Mouse (Mus musculus) stomach, postnatal 0 days (tissue): ENCODE measurements around the gene Gm44596. TPM values are rescaled to one million over a fixed set of nuclear protein-coding genes. Genes with fewer than 3 reads are reported as not detected.

Experiments used
- ATAC-seq: fragments of 200-750 bp; cut with Nextera tagmentation; 2 replicates; pipeline ENCODE4 v1.8.0; 2017; ENCODE audit not compliant: low FRiP score, low TSS enrichment
- DNase-seq: peaks from one replicate; pipeline ENCODE4 v3.0.0-alpha.2; 2016; ENCODE audit warnings: low spot score
- H3K27ac ChIP-seq: fragments of 300-500 bp; sonication (generic); replicated peaks from 2 replicates; pipeline ENCODE4 v1.5.1; 2014; ENCODE audit warnings: mild to moderate bottlenecking, control low read depth
- H3K27me3 ChIP-seq: fragments of 300-500 bp; sonication (generic); 2 replicates; pipeline ENCODE4 v1.6.1; 2014; ENCODE audit warnings: low read length; ENCODE audit not compliant: control insufficient read depth, insufficient read depth
- H3K36me3 ChIP-seq: fragments of 300-500 bp; sonication (generic); 2 replicates; pipeline ENCODE4 v1.6.1; 2014; ENCODE audit warnings: low read length, mixed read lengths; ENCODE audit not compliant: control insufficient read depth, insufficient read depth
- H3K4me1 ChIP-seq: fragments of 300-500 bp; sonication (generic); replicated peaks from 2 replicates; pipeline ENCODE4 v1.6.1; 2014; ENCODE audit warnings: antibody characterized with exemption; ENCODE audit not compliant: control insufficient read depth, insufficient read depth
- H3K4me2 ChIP-seq: fragments of 300-500 bp; sonication (generic); replicated peaks from 2 replicates; pipeline ENCODE4 v1.6.1; 2014; ENCODE audit warnings: low read depth, mild to moderate bottlenecking, control low read depth, moderate library complexity
- H3K4me3 ChIP-seq: fragments of 300-500 bp; sonication (generic); 2 replicates; pipeline ENCODE4 v1.5.1; 2014; ENCODE audit warnings: low read depth, low read length, control low read depth
- H3K9ac ChIP-seq: fragments of 300-500 bp; sonication (generic); 2 replicates; pipeline ENCODE4 v1.6.1; 2014; ENCODE audit warnings: mild to moderate bottlenecking, low read length, control low read depth, mixed read lengths
- H3K9me3 ChIP-seq: fragments of 300-500 bp; sonication (generic); 2 replicates; pipeline ENCODE4 v1.6.1; 2016; ENCODE audit warnings: low read length; ENCODE audit not compliant: control insufficient read depth
- CTCF ChIP-seq: IDR thresholded peaks from 2 replicates; pipeline ENCODE4 v1.5.1; 2016; ENCODE audit warnings: antibody characterized with exemption, low read depth, mild to moderate bottlenecking, moderate library complexity
- EP300 ChIP-seq: optimal IDR thresholded peaks from 2 replicates; pipeline ENCODE3; 2016; ENCODE audit warnings: antibody characterized with exemption
- WGBS: fragments of 180-500 bp; shearing (Covaris S2); extraction: QIAGEN DNeasy Blood & Tissue Kit; methylation state at CpG from one replicate; pipeline ENCODE4 v1.1.7; 2014; 5-methylcytosine and 5-hydroxymethylcytosine counted together
- polyA plus RNA-seq: library from polyadenylated mRNA; unstranded; fragments of >200 nt; fragmentation: Nextera tagmentation; extraction: Ambion mirVana; gene quantifications from 2 replicates; pipeline ENCODE4 v1.2.1, GENCODE M21; 2015

Gm44596 gene
- polyA plus RNA-seq, 1 experiment from 2014 or later, result not detected

GRCm38 (mm10) chr6:128440238-128440637 lies 64.9 kb downstream of the Gm44596 start:
- H3K9me3 ChIP-seq, result no peaks in the 10 kb centered on the region
- 0 out of 2 replicates have a peak, but pooled peaks cover 3% of the 10 kb centered on the region for H3K4me1 ChIP-seq
- no peak for ATAC-seq
- H3K27ac ChIP-seq, result no peak overlapping the region
- no peak for DNase-seq
- H3K4me2 ChIP-seq, result no peak overlapping the region
- no peaks in the 10 kb centered on the region for H3K27me3 ChIP-seq
- H3K9ac ChIP-seq, result no peak overlapping the region
- WGBS, result 80% methylated on average over 2 of the region's 2 CpGs
- 0 out of 2 replicates have a peak, but pooled peaks cover 1% of the 10 kb centered on the region for H3K36me3 ChIP-seq
- no peak overlapping the region for H3K4me3 ChIP-seq
- TF ChIP-seq EP300, result no peak
- peak; percentile 34 for TF ChIP-seq CTCF

- Histone ChIP-seq H3K4me3 (no peak overlapping the region), H3K4me2 (peak overlapping the region; percentile 21)
- DNase-seq, result peak; percentile 60
Observed at GRCm38 (mm10) chr6:128445761-128446535, 70.6 kb downstream of the Gm44596 start.

GRCm38 (mm10) chr6:128447063-128447462 lies 71.8 kb downstream of the Gm44596 start:
- WGBS, result 89% methylated on average over 5 of the region's 5 CpGs
- no peak for DNase-seq
- Histone ChIP-seq H3K27me3 (no peaks in the 10 kb centered on the region), H3K9ac (no peak overlapping the region), H3K36me3 (no peaks in the 10 kb centered on the region), H3K4me3 (no peak overlapping the region), H3K9me3 (no peaks in the 10 kb centered on the region), H3K27ac (no peak overlapping the region), H3K4me2 (no peak overlapping the region), H3K4me1 (no peaks in the 10 kb centered on the region)
- TF ChIP-seq CTCF (no peak), EP300 (no peak)
- no peak for ATAC-seq

More at GRCm38 (mm10) chr6:128445761-128446535, 70.6 kb downstream of the Gm44596 start:
- WGBS, result 14% methylated on average over 14 of the region's 14 CpGs
- H3K9ac ChIP-seq, result no peak overlapping the region
- H3K36me3 ChIP-seq, result no peaks in the 10 kb centered on the region
- ATAC-seq, result peak; percentile 85
- no peaks in the 10 kb centered on the region for H3K4me1 ChIP-seq
- no peak overlapping the region for H3K27ac ChIP-seq
- no peak for TF ChIP-seq EP300
- peak; percentile 86 for TF ChIP-seq CTCF
- no peaks in the 10 kb centered on the region for H3K27me3 ChIP-seq
- no peaks in the 10 kb centered on the region for H3K9me3 ChIP-seq

GRCm38 (mm10) chr6:128455835-128456605 lies 80.7 kb downstream of the Gm44596 start:
- no peaks in the 10 kb centered on the region for H3K9me3 ChIP-seq
- DNase-seq, result no peak
- H3K4me2 ChIP-seq, result no peak overlapping the region
- H3K36me3 ChIP-seq, result no peaks in the 10 kb centered on the region
- no peaks in the 10 kb centered on the region for H3K27me3 ChIP-seq
- H3K4me1 ChIP-seq, result no peaks in the 10 kb centered on the region
- no peak for TF ChIP-seq CTCF
- no peak for TF ChIP-seq EP300
- 62% methylated on average over 12 of the region's 12 CpGs for WGBS
- H3K27ac ChIP-seq, result no peak overlapping the region
- H3K9ac ChIP-seq, result no peak overlapping the region
- ATAC-seq, result no peak
- H3K4me3 ChIP-seq, result no peak overlapping the region

Other genes starting within 250 kb of the Gm44596 start
- 77.3 and 85.9 TPM in 2 replicates for gene Tspan9, start 231.9 kb upstream of the Gm44596 start, polyA plus RNA-seq
- gene Tead4, start 74.7 kb upstream of the Gm44596 start, polyA plus RNA-seq, result 1.5 and 2.2 TPM in 2 replicates
- 5.0 and 5.3 TPM in 2 replicates for gene Tulp3, start 19.7 kb upstream of the Gm44596 start, polyA plus RNA-seq
- 39.1 and 41.0 TPM in 2 replicates for gene Rhno1, start 12.6 kb upstream of the Gm44596 start, polyA plus RNA-seq
- 5.4 and 5.7 TPM in 2 replicates for gene Foxm1, start 12.5 kb upstream of the Gm44596 start, polyA plus RNA-seq
- 0.10 and 0.18 TPM in 2 replicates for gene Tex52, start within 50 bp of the Gm44596 start, polyA plus RNA-seq
- gene Nrip2, start 23.8 kb downstream of the Gm44596 start, polyA plus RNA-seq, result 2.2 and 3.4 TPM in 2 replicates
- gene Itfg2, start 49.4 kb downstream of the Gm44596 start, polyA plus RNA-seq, result 13.6 and 14.8 TPM in 2 replicates
- gene Fkbp4, start 63.2 kb downstream of the Gm44596 start, polyA plus RNA-seq, result 180 TPM in 2 replicates
- gene Pzp, start 151.2 kb downstream of the Gm44596 start, polyA plus RNA-seq, result 1.5 and 3.1 TPM in 2 replicates
- 3.1 TPM in 2 replicates for gene A2ml1, start 206.1 kb downstream of the Gm44596 start, polyA plus RNA-seq
- gene Klrb1a, start 248.0 kb downstream of the Gm44596 start, polyA plus RNA-seq, result not detected in 2 replicates